Mouse (Mus musculus) midbrain, embryonic 11.5 days (tissue): Measurements from ENCODE around the gene Lin28a. TPM values are rescaled to one million over a fixed set of nuclear protein-coding genes. Genes with fewer than 3 reads are reported as not detected.
A peak's percentile ranks its signal among the peaks of the same experiment; 100 is the strongest.
"Not testable (repeated sequence)": the region's sequence is repeated elsewhere in the genome, so short reads cannot be mapped to it uniquely, and the experiment has no call there.

ENCODE experiments used
- ATAC-seq: fragments of 200-750 bp; cut with Nextera tagmentation; 2 replicates; pipeline ENCODE4 v1.8.0; 2017; ENCODE audit warnings: moderate TSS enrichment, moderate library complexity; ENCODE audit not compliant: low FRiP score
- DNase-seq: peaks from one replicate; pipeline ENCODE4 v3.0.0; 2015; ENCODE audit warnings: low spot score; ENCODE audit errors: missing footprints
- H3K27ac ChIP-seq: fragments of 300-500 bp; sonication (generic); 2 replicates; pipeline ENCODE4 v1.5.1; 2014; ENCODE audit warnings: low read depth, low read length
- H3K27me3 ChIP-seq: fragments of 300-500 bp; sonication (generic); 2 replicates; pipeline ENCODE4 v1.6.1; 2014; ENCODE audit warnings: mild to moderate bottlenecking, low read length, moderate library complexity, mixed read lengths; ENCODE audit not compliant: control insufficient read depth, insufficient read depth
- H3K36me3 ChIP-seq: fragments of 300-500 bp; sonication (generic); 2 replicates; pipeline ENCODE4 v1.6.1; 2014; ENCODE audit warnings: mild to moderate bottlenecking, low read length, moderate library complexity, mixed read lengths; ENCODE audit not compliant: control insufficient read depth, insufficient read depth
- H3K4me1 ChIP-seq: fragments of 300-500 bp; sonication (generic); 2 replicates; pipeline ENCODE4 v1.6.1; 2014; ENCODE audit warnings: low read length; ENCODE audit not compliant: control insufficient read depth, insufficient read depth
- H3K4me2 ChIP-seq: fragments of 300-500 bp; sonication (generic); 2 replicates; pipeline ENCODE4 v1.6.1; 2014; ENCODE audit warnings: mild to moderate bottlenecking, moderate library complexity
- H3K4me3 ChIP-seq: fragments of 300-500 bp; sonication (generic); 2 replicates; pipeline ENCODE4 v1.5.1; 2014; ENCODE audit warnings: low read depth, low read length
- H3K9ac ChIP-seq: fragments of 300-500 bp; sonication (generic); 2 replicates; pipeline ENCODE4 v1.6.1; 2014; ENCODE audit warnings: low read length
- H3K9me3 ChIP-seq: fragments of 300-500 bp; sonication (generic); 2 replicates; pipeline ENCODE4 v1.6.1; 2016; ENCODE audit warnings: low read length; ENCODE audit not compliant: control insufficient read depth
- WGBS: fragments of 180-500 bp; shearing (Covaris S2); extraction: QIAGEN DNeasy Blood & Tissue Kit; methylation state at CpG from one replicate; pipeline ENCODE4 v1.1.7; 2014; 5-methylcytosine and 5-hydroxymethylcytosine counted together
- polyA plus RNA-seq: library from polyadenylated mRNA; unstranded; fragments of >200 nt; fragmentation: Nextera tagmentation; extraction: Ambion mirVana; gene quantifications from 2 replicates; pipeline ENCODE4 v1.2.1, GENCODE M21; 2014

The Lin28a gene
- polyA plus RNA-seq, 1 experiment from 2014 or later: 5.6 TPM

GRCm38 (mm10) chr4:134000466-134001438 lies 17.9 kb downstream of the Lin28a start, which contains the start of gene Dhdds:
Dhdds (minus strand) TSS chr4:134000918.
- H3K36me3 ChIP-seq: peaks cover 1% of the 10 kb centered on the region; the same call in 1 of the 2 replicates
- 1% methylated on average over 49 of the region's 49 CpGs for WGBS
- peak within 1 kb of the TSS; percentile 68 for H3K4me2 ChIP-seq
- no peak within 1 kb of the TSS for H3K27ac ChIP-seq
- DNase-seq (peak; percentile 100), ATAC-seq (peak; percentile 97)
- peaks cover 36% of the 10 kb centered on the region for H3K4me1 ChIP-seq
- H3K9me3 ChIP-seq: no peaks in the 10 kb centered on the region
- H3K4me3 ChIP-seq: peak within 1 kb of the TSS; percentile 72
- H3K9ac ChIP-seq: peak within 1 kb of the TSS; percentile 74
- no peaks in the 10 kb centered on the region for H3K27me3 ChIP-seq

- 93% methylated on average over 8 of the region's 8 CpGs for WGBS
- H3K4me2 ChIP-seq: no peak overlapping the region
Observed at GRCm38 (mm10) chr4:133994697-133995096, 23.9 kb downstream of the Lin28a start.

GRCm38 (mm10) chr4:133991087-133991660 lies 27.5 kb downstream of the Lin28a start:
- Histone ChIP-seq H3K27me3 (no peaks in the 10 kb centered on the region), H3K4me1 (no peaks in the 10 kb centered on the region), H3K36me3 (peaks cover 5% of the 10 kb centered on the region; the same call in 1 of the 2 replicates), H3K9me3 (no peaks in the 10 kb centered on the region), H3K4me2 (no peak overlapping the region), H3K9ac (no peak overlapping the region), H3K27ac (no peak overlapping the region), H3K4me3 (no peak overlapping the region)
- peak; percentile 17 for DNase-seq
- no peak for ATAC-seq
- WGBS: 92% methylated on average over 13 of the region's 13 CpGs

More at GRCm38 (mm10) chr4:133994697-133995096, 23.9 kb downstream of the Lin28a start:
- Histone ChIP-seq H3K9me3 (no peaks in the 10 kb centered on the region), H3K9ac (no peak overlapping the region), H3K4me1 (0 out of 2 replicates have a peak, but pooled peaks cover under 1% of the 10 kb centered on the region), H3K27me3 (no peaks in the 10 kb centered on the region), H3K36me3 (peaks cover 5% of the 10 kb centered on the region; the same call in 1 of the 2 replicates), H3K27ac (no peak overlapping the region), H3K4me3 (no peak overlapping the region)
- DNase-seq (no peak), ATAC-seq (no peak)

- ATAC-seq (no peak), DNase-seq (peak; percentile 76)
- H3K9me3 ChIP-seq: no peaks in the 10 kb centered on the region
- WGBS: 64% methylated on average over 4 of the region's 4 CpGs
- H3K9ac ChIP-seq: no peak overlapping the region
- H3K36me3 ChIP-seq: peaks cover 5% of the 10 kb centered on the region; the same call in 1 of the 2 replicates
- no peaks in the 10 kb centered on the region for H3K4me1 ChIP-seq
- H3K27ac ChIP-seq: no peak overlapping the region
- no peak overlapping the region for H3K4me3 ChIP-seq
- no peaks in the 10 kb centered on the region for H3K27me3 ChIP-seq
- H3K4me2 ChIP-seq: no peak overlapping the region
Observed at GRCm38 (mm10) chr4:133990035-133990434, 28.6 kb downstream of the Lin28a start.

- not testable (repeated sequence) for H3K27ac ChIP-seq, H3K9me3 ChIP-seq, H3K36me3 ChIP-seq, H3K4me1 ChIP-seq, ATAC-seq, H3K27me3 ChIP-seq, H3K9ac ChIP-seq, H3K4me2 ChIP-seq, H3K4me3 ChIP-seq
- 93% methylated on average over 7 of the region's 8 CpGs for WGBS
- DNase-seq: peak; percentile 26
Observed at GRCm38 (mm10) chr4:133988289-133988688, 30.4 kb downstream of the Lin28a start.

- Histone ChIP-seq H3K9ac (no peak overlapping the region), H3K9me3 (no peaks in the 10 kb centered on the region), H3K27me3 (no peaks in the 10 kb centered on the region), H3K36me3 (peaks cover 10% of the 10 kb centered on the region), H3K4me1 (no peaks in the 10 kb centered on the region), H3K4me2 (no peak overlapping the region), H3K4me3 (no peak overlapping the region), H3K27ac (no peak overlapping the region)
- ATAC-seq (no peak), DNase-seq (peak; percentile 26)
- WGBS: 85% methylated on average over 13 of the region's 13 CpGs
Observed at GRCm38 (mm10) chr4:133982936-133983335, 35.7 kb downstream of the Lin28a start.

- Histone ChIP-seq H3K4me2 (no peak overlapping the region), H3K4me1 (no peaks in the 10 kb centered on the region), H3K9me3 (no peaks in the 10 kb centered on the region), H3K4me3 (no peak overlapping the region), H3K36me3 (peaks cover 10% of the 10 kb centered on the region), H3K27me3 (no peaks in the 10 kb centered on the region), H3K27ac (no peak overlapping the region), H3K9ac (no peak overlapping the region)
- DNase-seq (peak; percentile 73), ATAC-seq (no peak)
- 91% methylated on average over 5 of the region's 5 CpGs for WGBS
Observed at GRCm38 (mm10) chr4:133980496-133980895, 38.1 kb downstream of the Lin28a start.

GRCm38 (mm10) chr4:133978021-133978711 lies 40.5 kb downstream of the Lin28a start:
- H3K9me3 ChIP-seq: no peaks in the 10 kb centered on the region
- H3K4me2 ChIP-seq: no peak overlapping the region
- no peak overlapping the region for H3K9ac ChIP-seq
- DNase-seq (peak; percentile 14), ATAC-seq (no peak)
- H3K36me3 ChIP-seq: peaks cover 10% of the 10 kb centered on the region
- no peak overlapping the region for H3K4me3 ChIP-seq
- no peaks in the 10 kb centered on the region for H3K27me3 ChIP-seq
- H3K27ac ChIP-seq: no peak overlapping the region
- 92% methylated on average over 10 of the region's 10 CpGs for WGBS
- no peaks in the 10 kb centered on the region for H3K4me1 ChIP-seq
